Mouse (Mus musculus) MEL-GATA-1-ER (cell line): ENCODE results near the gene Bach2.

Experiments used
- DNase-seq: peaks from one replicate; pipeline ENCODE4 v3.0.0-alpha.2; 2012; ENCODE audit warnings: low read depth; ENCODE audit errors: extremely low read depth

Bach2 gene

DNA sequence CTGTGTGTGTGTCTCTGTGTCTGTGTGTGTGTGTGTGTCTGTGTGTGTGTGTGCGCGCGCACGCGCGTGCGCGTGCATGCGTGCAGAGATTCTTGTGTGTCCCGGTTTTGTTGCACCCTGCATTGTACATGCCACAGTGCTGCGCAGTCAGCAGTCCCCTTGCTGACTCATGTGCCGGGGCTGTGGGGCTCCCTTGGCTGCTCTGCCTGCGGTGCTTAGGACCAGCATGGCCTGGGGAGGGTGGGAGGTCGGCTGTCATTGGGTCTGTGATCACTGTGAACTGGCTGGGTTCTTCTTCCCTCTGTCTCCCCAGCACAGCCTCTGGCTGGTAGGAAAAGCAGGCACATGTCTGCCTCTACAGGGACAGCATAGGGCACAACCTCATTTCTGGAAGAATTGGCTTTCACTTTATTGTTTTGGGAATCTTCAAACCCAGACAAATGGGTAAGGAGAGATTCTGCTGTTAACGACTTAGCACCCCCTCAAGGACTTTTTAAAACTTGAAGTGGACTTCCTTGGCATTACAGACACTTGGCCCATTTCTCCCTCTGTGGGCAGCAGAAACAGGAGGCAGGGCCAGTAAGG, 11.2 kb downstream of the Bach2 start:
- DNase-seq = no peak

DNA sequence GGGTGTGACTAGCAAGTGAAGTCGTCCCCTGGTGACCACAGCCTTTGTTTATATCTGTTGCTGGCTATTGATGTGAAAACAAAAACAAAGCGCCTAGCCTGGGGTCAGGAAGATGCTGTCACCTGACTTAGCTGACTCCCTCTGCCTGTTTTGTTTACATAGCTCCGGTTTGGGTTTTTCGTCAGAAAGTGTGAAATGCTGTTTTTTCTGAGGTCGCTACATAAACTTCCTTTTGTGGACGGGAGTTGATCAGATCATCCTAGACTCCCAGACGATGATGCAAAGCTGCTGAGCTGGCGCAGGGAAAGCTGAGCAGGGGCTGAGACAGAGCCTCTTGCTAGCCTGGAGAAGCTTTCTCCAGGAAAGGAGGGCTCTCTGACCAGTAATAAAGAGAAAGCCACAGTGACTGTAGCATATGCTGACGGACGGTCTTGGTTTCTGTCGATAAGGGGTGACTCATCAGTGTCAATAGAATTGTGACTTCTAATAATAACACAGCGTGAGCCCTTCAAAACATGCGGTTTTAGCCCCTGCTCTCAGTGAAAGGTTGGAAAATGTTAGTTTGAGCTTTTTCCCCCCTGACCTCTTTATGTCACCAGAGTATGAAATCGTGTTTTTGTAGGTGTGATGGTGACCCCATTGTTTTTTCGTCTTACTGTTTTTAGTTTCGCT, 11.9 kb downstream of the Bach2 start:
- no peak for DNase-seq

- DNase-seq = no peak
Measured at GRCm38 (mm10) chr4:32251005-32251365, 12.4 kb downstream of the Bach2 start.

DNA sequence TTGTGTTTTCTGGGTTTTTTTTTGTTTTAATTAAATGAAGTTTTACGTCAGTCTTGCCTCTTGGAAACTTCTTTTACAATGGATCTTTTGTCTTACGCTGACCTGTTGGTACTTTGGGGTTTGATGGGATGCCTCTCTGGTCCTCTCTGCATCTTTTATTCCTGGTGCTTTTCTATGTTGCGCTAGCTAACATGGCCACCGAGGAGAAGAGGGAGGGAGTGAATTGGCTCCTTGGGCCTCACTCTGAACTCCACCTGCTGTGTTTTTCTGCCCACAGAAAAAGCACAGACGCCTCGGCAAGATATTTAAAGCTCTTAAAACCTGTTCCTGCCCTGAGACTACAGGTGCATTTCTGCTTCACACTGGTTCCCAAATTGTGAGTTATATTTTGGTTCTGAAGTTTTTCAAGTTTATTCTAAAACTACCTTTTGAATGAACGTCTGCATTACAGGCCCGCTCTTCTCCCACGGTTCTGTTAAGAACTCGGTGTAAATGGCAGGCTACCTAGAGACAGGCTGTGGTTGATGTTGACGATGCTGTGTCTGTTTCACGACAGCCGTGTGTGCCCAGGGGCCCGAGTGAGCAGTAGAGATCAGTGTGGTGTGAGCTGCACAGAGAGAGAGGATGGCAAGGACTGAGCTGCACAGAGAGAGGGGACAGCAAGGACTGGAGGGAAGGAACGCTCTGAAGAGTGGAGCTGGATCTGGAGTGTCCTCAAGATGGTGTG, 13.5 kb downstream of the Bach2 start:
- no peak for DNase-seq

DNA sequence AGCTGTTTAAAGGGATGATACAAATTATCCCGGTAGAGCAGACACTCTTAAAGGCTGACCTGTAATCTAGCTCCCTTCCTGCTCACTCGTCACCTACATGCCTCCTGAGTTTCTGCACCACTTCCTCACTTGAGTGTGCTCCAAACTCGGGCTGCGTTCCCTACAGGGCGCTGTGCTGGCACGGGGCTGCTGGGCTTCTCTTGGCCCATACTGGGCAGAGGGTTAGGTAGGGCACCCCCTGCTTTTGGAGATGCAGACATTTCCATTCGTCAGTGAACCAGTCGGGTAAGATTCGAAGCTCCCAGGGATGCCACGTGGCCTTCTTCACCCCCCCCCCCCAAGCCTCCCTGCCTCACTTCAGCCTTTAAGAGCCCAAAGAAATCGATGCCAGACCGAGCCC, 19.1 kb downstream of the Bach2 start:
- DNase-seq = no peak

GRCm38 (mm10) chr4:32258093-32258492, 19.5 kb downstream of the Bach2 start:
- no peak for DNase-seq

GRCm38 (mm10) chr4:32258596-32258995, 20.0 kb downstream of the Bach2 start:
- DNase-seq = no peak

- no peak for DNase-seq
Measured at GRCm38 (mm10) chr4:32260909-32261308, 22.3 kb downstream of the Bach2 start.

DNA sequence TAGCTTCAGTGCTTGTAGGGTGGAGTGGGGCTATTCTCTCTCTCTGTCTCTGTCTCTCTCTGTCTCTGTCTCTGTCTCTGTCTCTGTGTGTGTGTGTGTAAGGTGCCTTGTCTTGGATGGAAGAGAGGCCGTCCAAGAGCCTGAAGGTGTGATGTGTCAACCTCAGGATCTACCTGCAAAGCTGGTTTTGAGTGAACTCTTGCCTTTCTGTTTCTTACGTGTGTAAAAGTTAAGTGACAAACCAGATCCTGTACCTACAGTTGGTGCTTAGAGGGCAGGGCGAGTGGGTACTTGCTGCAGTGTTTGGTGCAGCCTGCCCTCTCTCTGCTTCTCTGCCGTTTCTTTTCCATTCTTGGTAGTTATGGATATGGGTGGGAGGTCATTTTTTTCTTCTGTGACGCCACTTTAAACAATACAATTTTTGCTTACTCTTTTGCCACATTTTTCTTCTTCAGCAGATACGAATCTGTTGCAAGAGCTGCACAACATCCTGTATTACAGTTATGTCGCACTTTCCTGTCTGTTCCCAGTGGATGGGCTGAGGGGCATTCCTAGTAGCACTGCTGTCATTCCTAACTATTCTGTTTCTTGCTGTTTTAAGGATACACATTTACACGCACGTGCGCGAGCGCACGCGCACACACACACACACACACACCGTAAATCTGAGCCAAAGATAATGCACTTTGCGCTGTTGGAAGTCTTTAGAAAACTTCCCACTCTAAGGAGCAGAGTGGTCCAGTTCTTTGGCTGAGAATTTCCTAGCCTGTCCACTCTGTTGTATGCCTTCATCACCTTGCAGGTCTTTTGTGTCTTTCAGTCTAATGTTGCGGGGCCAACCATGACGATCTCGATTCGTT, 24.5 kb downstream of the Bach2 start:
- DNase-seq = no peak

DNA sequence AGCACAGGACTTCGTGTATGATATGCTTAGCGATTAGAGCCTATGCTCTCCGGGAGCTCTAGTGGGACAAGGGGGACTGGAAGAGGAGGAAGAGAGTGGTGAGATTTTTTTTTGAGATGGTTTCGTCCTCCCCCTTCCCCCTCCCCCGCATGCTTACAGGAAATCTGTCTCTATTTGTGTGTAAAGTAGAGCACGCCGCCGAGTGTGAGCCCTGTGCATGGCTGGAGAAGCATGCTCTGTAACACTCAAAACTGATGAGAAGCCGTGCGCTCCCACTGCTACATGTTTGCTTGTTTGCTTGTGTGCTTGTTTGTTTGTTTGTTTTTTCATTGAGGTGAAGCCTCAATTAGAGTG, 25.1 kb downstream of the Bach2 start:
- DNase-seq = no peak

- no peak for DNase-seq
Measured at GRCm38 (mm10) chr4:32264892-32265291, 26.3 kb downstream of the Bach2 start.

GRCm38 (mm10) chr4:32266731-32267130, 28.1 kb downstream of the Bach2 start:
- DNase-seq = no peak

GRCm38 (mm10) chr4:32268042-32268441, 29.4 kb downstream of the Bach2 start:
- DNase-seq = no peak

DNA sequence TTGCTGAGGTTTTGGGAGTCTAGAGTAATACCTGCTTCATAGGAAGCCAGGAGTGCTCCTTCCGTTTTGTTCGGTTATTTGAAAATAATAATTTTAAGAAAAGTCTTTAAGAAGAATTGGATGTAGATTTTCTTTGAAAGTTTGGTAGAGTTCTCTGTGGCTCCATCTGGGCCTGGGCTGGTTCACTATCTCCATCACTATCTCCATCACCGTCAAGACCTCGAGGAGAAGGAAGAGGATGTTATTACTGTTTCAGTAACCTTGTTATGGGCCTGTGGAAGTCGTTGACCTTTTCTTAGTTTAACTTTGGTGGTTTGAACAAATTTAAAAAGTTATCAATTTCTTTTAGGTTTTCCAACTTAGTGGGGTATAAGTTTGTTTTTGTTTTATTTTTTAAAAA, 33.8 kb downstream of the Bach2 start:
- no peak for DNase-seq

GRCm38 (mm10) chr4:32274776-32275294, 36.2 kb downstream of the Bach2 start:
- DNase-seq = no peak

DNA sequence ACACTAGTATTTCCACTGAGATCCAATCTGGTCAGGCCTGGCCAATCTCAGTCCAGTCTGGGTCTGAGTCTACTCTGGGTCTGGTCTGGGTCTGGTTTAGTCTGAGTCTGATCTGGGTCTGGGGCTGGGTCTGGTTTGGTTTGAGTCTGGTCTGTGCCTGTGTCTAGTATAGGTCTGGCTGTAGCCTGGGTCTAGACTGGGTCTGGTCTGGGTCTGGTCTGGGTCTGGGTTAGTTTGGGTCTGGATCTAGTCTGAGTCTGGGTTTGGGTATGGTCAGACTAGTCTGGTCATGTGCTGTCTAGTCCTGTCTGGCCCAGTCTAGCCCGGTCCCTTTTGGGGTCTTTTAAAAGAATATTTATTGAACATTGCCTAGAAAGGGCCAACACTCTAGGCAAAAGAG, 41.2 kb downstream of the Bach2 start:
- DNase-seq = no peak

DNA sequence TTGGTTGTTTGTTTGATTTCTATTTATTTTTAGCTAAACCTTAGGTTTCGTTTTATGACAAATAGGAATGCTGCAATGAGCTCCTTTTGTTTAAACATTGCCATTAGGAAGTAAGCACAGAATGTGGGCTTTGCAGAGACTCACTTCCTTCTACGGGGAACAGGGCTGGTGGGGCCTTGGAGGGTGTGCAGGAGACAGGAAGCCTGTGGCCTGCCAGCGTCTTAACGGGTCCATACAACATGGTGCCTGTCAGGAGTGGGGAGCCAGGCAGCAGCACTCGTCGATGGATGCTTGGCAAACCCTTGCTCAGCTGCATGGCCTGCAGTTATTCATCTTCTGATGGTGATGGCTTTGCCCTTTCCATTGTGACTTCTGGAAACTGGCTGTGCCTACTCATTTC, 41.8 kb downstream of the Bach2 start:
- no peak for DNase-seq

GRCm38 (mm10) chr4:32281306-32281705, 42.7 kb downstream of the Bach2 start:
- no peak for DNase-seq

DNA sequence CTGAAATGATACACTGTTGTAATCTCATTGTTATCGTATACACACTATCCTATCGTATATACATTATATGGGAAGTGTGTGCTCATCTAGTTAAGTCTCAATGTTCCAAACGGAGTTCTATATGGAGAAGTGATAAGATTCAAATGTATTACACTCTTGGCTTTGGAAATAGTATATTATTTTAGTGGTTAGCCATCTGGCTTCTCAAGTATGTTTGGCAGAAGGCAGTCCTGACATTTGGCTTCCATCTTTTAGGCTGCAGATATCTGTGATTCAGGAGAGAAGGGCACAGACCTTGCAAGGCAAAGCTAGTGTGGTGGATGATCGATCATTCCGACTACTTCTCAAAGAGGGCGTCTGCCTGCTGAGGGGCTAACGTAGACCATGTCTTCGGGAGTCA, 47.8 kb downstream of the Bach2 start:
- no peak for DNase-seq

DNA sequence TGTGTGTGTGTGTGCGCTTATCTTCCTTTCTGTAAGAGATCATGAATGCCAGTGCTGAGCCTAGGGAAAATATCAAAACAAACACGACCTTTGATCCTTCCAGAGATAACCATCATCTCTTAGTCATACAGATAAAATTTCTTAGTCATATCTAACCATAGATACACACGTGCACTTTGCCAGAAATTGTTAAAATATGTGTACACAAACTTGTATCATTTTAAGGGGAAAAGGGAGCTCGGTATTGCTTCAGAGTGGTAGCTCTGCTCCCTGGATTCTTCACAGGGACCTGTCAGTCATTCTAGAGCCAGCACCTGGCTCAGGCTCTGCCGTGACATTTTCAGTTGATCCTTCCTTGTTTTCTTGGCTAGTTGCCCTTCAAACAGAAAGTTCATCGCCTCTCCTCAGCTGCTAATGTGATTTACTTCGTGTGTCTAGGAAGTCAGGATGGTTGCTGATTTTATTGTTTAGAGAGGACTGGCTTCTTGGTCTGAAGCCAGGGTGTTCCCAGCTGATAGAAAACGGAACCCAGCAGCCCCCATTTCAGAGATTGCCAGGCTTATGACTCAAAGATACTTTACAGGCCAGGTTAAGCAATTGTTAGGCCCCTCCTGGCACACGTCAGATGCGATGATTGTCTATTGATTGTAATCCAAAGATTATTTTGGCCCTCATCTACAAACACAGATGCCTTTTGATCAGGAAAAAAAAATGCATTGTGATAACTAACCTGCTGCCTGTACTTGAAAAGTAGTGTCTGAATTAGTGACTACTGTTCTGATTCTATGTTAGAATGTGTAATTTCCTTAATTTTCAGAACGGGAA, 49.6 kb downstream of the Bach2 start:
- no peak for DNase-seq

- DNase-seq = no peak
Measured at GRCm38 (mm10) chr4:32289845-32290244, 51.2 kb downstream of the Bach2 start.
